Mouse (Mus musculus) c-Kit-positive CD71-positive TER-119-negative erythroid progenitor cells, embryonic 14.5 days (primary cell): ENCODE results near the gene Cdpf1.

Experiments
- DNase-seq: peaks from one replicate; pipeline ENCODE4 v3.0.0-alpha.2; 2013; ENCODE audit warnings: low read depth

Gene Cdpf1

DNA sequence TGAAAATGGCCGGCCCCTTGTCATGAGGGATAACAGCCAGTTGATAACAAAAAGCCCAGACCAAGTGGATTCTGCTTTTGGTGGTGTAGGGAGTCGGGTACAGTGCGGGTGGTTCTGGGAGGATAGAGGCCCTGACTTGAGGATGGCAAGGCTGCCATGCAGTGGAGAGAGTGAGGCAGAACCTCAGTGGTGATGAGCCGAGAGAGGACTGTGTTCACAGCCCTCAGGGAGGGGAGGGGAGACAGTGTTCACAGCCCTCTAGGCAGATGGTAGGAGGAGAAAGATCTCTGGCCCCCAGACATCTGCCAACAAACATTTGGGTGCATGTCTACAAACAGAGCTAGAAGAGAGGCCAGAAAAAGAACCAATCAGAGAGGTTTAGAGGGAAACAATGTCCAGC lies 48.7 kb downstream of the Cdpf1 start:
- DNase-seq: no peak

DNA sequence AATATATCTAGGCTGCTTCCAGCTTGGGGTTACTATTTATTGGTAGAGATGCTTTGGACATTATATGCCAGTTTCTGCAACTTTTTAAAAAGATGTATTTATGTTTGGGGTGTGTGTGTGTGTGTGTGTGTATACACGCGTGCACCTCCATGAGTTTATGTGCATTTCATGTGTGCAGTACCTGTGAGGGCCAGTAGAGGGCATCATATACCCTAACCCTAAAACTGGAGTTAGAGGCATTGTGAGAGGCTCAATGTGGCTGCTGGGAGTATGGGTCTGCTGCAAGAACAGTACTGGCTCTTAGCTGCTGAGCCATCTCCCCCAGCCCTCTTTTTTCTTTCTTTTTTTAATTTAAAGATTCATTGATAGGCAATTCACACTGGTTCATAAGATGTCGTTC lies 53.7 kb downstream of the Cdpf1 start:
- no peak for DNase-seq
